Mouse (Mus musculus): ENCODE measurements around the gene Cxcl14.

DNA sequence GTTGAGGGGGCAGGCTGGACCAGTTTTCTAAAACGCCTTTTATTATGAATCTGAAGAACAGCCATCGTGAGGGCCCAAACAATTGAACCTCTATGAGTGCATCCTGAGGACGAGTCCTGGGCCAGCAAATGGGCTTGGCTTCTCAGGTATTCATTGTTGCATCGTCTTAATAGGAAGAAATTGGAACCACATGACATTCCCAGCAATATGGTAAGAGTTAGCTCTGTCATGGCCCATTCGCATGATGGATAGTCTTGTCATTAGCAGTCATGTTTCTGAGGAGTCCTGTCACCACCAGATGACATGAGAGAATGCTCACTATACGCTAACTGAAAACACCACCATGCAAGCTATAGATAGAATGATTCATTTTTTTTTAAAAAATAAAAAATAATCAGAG, 32.8 kb upstream of the Cxcl14 start:
- TF ChIP-seq CHD2 (IDR thresholded peaks at IDR 0.05; ENCODE audit: low read depth, low read length) (no peak), MAFK (IDR thresholded peaks at IDR 0.05; ENCODE audit: insufficient read depth, low read depth, low read length) (no peak), ZC3H11A (IDR thresholded peaks at IDR 0.05; ENCODE audit: borderline replicate concordance, low read depth, low read length) (no peak)

Data from ES-E14 (cell line).